Comparison of ENCODE assay signal across 24 mouse cellular contexts in the genomic region with DNA sequence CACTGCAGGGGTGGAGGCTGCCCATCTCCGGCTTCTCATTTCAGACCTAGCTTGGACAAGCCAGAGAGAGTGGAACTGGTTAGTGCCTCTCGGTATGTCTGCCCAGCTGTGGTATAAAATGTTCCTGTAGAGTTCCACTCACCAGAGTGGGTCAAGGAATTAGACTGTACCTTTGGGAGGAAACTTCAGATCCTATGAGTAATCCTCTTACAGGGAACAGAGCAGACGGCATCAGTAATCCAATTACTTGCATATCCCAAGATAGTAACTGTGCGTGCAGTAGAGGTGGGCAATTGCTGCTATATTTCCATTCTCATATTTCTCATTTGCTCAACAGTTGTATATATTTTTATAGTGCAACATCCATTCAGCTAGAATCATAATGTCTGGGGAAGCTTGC. TPM values are rescaled to one million over a fixed set of nuclear protein-coding genes. Genes with fewer than 3 reads are reported as not detected.
DNase-seq lines count a peak whose midpoint lies in the region; ATAC-seq lines count a peak whose summit lies in the region.
"Had no signal": no experiment of that assay in that cellular context is flagged by ENCODE, and none has a peak within 500 bp of the region (broad histone marks: within the 10 kb centered on the region; RNA-seq: fewer than 3 reads in every experiment).

No protein-coding gene starts in this region.

- no peaks in the 10 kb centered on the region for H3K9me3 ChIP-seq in megakaryocyte, embryonic 14.5 days
- H3K9me3 ChIP-seq: embryonic facial prominence, embryonic 10.5 days; embryonic facial prominence, embryonic 12.5 days; forebrain, embryonic 13.5 days; forebrain, embryonic 15.5 days; G1E had no signal

- H3K4me3 ChIP-seq in megakaryocyte, embryonic 14.5 days (replicated peaks), result peak overlapping the region; percentile 53
- H3K4me3 ChIP-seq: embryonic facial prominence, embryonic 10.5 days; embryonic facial prominence, embryonic 12.5 days; forebrain, embryonic 13.5 days; forebrain, embryonic 15.5 days had no signal

- no peak for ATAC-seq in megakaryocyte, adult 5-6 weeks (ENCODE audit: poor library complexity, severe bottlenecking)
- ATAC-seq: activated CD4-positive, CD25-positive, alpha-beta regulatory T cell, adult 4 months; forebrain, embryonic 13.5 days; forebrain, embryonic 15.5 days; forebrain, postnatal 0 days; Patski had no signal

- H3K36me3 ChIP-seq in megakaryocyte, embryonic 14.5 days (replicated peaks; ENCODE audit: low read length), result no peaks in the 10 kb centered on the region
- H3K36me3 ChIP-seq: embryonic facial prominence, embryonic 10.5 days; embryonic facial prominence, embryonic 12.5 days; forebrain, embryonic 15.5 days; G1E had no signal

- peaks cover 32% of the 10 kb centered on the region for H3K27me3 ChIP-seq in megakaryocyte, embryonic 14.5 days (replicated peaks)
- H3K27me3 ChIP-seq: Patski had no signal

- peak; percentile 28 for DNase-seq in testis, postnatal 14 days (ENCODE audit: low spot score)
- DNase-seq in testis, postnatal 10 days (ENCODE audit: low spot score), result no peak
- DNase-seq in retina, postnatal 1 day, result peak; percentile 67
- DNase-seq in adrenal gland, adult 8-10 months, result no peak
- no peak for DNase-seq in right cerebral cortex, postnatal 4 days
- DNase-seq: cerebellum, adult 11-12 months; cerebellum, adult 2 months; cerebellum, adult 9-10 months had no signal

- H3K4me1 ChIP-seq in megakaryocyte, embryonic 14.5 days, result peaks cover 20% of the 10 kb centered on the region
- H3K4me1 ChIP-seq: forebrain, embryonic 15.5 days had no signal

RNA-seq across cellular contexts. Expression of a gene that starts 11.6 kb away (rescaled TPM):
- not detected in 2 replicates for polyA plus RNA-seq in megakaryocyte, embryonic 14.5 days (2012; ENCODE audit: insufficient read depth, low replicate concordance)
- not detected in 2 replicates for total RNA-seq in megakaryocyte, adult 5-6 weeks (2015)
- not detected in 2 replicates for total RNA-seq in megakaryocyte, adult 5-6 weeks (2017)
- total RNA-seq in adrenal gland, adult 8-10 months (2022), result under 1 TPM in 2 of 4 experiments, not detected in 2; 0.14 to 0.23 TPM
- total RNA-seq: adrenal gland, adult 18-20 months; adrenal gland, postnatal 10 days; adrenal gland, postnatal 36 days had no signal
- polyA plus RNA-seq: activated CD4-positive, CD25-positive, alpha-beta regulatory T cell, adult 4 months; C2C12; cortical plate, adult 2 months; forebrain, embryonic 13.5 days; forebrain, embryonic 15.5 days; G1E; Patski had no signal

RNA-seq across cellular contexts. Expression of a gene that starts 23.1 kb away (rescaled TPM):
- polyA plus RNA-seq in megakaryocyte, embryonic 14.5 days (2012; ENCODE audit: insufficient read depth, low replicate concordance), result not detected in 2 replicates
- total RNA-seq in megakaryocyte, adult 5-6 weeks (2015), result not detected in 2 replicates
- total RNA-seq in megakaryocyte, adult 5-6 weeks (2017), result not detected in 2 replicates
- total RNA-seq in adrenal gland, adult 8-10 months (2022), result under 1 TPM; 0.35 to 0.98 (median 0.69) TPM
- polyA plus RNA-seq: activated CD4-positive, CD25-positive, alpha-beta regulatory T cell, adult 4 months; embryonic facial prominence, embryonic 10.5 days; forebrain, embryonic 11.5 days; G1E had no signal

Comparison
In these comparisons a context has a peak if more than half of its experiments do, and no peak if none do; other contexts are left out.
1. DNase-seq: peak in testis, postnatal 14 days (single experiment) and retina, postnatal 1 day (single experiment); none in testis, postnatal 10 days (single experiment), adrenal gland, adult 8-10 months (single experiment) and right cerebral cortex, postnatal 4 days (single experiment).